Mouse (Mus musculus) limb, embryonic 14.5 days (tissue): ENCODE measurements at regions not wholly inside any gene's neighbourhood (a gene's known extent, or its start where the extent isn't known, plus 50 kb on each side); places are given as distances from the start of the nearest gene placed in this dataset.

ENCODE experiments used
- ATAC-seq: fragments of 200-750 bp; cut with Nextera tagmentation; 2 replicates; pipeline ENCODE4 v1.8.0; 2017; ENCODE audit warnings: low read depth, moderate number of reproducible peaks, moderate TSS enrichment; ENCODE audit not compliant: low FRiP score
- DNase-seq: peaks from one replicate; pipeline ENCODE4 v3.0.0-alpha.2; 2015; ENCODE audit warnings: low spot score
- H3K27ac ChIP-seq: fragments of 300-500 bp; sonication (generic); replicated peaks from 2 replicates; pipeline ENCODE4 v1.5.1; 2014; ENCODE audit warnings: low read depth, mild to moderate bottlenecking, low read length, moderate library complexity, mixed read lengths
- H3K27me3 ChIP-seq: fragments of 300-500 bp; sonication (generic); 2 replicates; pipeline ENCODE4 v1.6.1; 2014; ENCODE audit warnings: low read length, mixed read lengths; ENCODE audit not compliant: control insufficient read depth, insufficient read depth
- H3K36me3 ChIP-seq: fragments of 300-500 bp; sonication (generic); 2 replicates; pipeline ENCODE4 v1.6.1; 2014; ENCODE audit warnings: mild to moderate bottlenecking, low read length, moderate library complexity, mixed read lengths; ENCODE audit not compliant: control insufficient read depth, insufficient read depth
- H3K4me1 ChIP-seq: fragments of 300-500 bp; sonication (generic); 2 replicates; pipeline ENCODE4 v1.6.1; 2014; ENCODE audit warnings: antibody characterized with exemption, low read length, mixed read lengths; ENCODE audit not compliant: control insufficient read depth, insufficient read depth
- H3K4me2 ChIP-seq: fragments of 300-500 bp; sonication (generic); replicated peaks from 2 replicates; pipeline ENCODE4 v1.6.1; 2014; ENCODE audit warnings: low read depth, mild to moderate bottlenecking, low read length, moderate library complexity; ENCODE audit not compliant: severe bottlenecking
- H3K4me3 ChIP-seq: fragments of 300-500 bp; sonication (generic); replicated peaks from 2 replicates; pipeline ENCODE4 v1.5.1; 2014; ENCODE audit warnings: low read length
- H3K9ac ChIP-seq: fragments of 300-500 bp; sonication (generic); 2 replicates; pipeline ENCODE4 v1.6.1; 2014; ENCODE audit warnings: mild to moderate bottlenecking, low read depth, low read length, moderate library complexity; ENCODE audit not compliant: severe bottlenecking
- H3K9me3 ChIP-seq: fragments of 300-500 bp; sonication (generic); 2 replicates; pipeline ENCODE4 v1.6.1; 2016; ENCODE audit warnings: low read length; ENCODE audit not compliant: control insufficient read depth
- POLR2A ChIP-seq: fragments of 200-500 bp; IDR thresholded peaks from 2 replicates; pipeline ENCODE4 v1.8.0; 2012; ENCODE audit warnings: inconsistent platforms, mild to moderate bottlenecking, moderate library complexity, borderline replicate concordance; ENCODE audit not compliant: insufficient read depth, insufficient read length; ENCODE audit errors: extremely low read depth
- WGBS: fragments of 180-500 bp; shearing (Covaris S2); extraction: QIAGEN DNeasy Blood & Tissue Kit; methylation state at CpG from one replicate; pipeline ENCODE4 v1.1.7; 2014; 5-methylcytosine and 5-hydroxymethylcytosine counted together

DNA sequence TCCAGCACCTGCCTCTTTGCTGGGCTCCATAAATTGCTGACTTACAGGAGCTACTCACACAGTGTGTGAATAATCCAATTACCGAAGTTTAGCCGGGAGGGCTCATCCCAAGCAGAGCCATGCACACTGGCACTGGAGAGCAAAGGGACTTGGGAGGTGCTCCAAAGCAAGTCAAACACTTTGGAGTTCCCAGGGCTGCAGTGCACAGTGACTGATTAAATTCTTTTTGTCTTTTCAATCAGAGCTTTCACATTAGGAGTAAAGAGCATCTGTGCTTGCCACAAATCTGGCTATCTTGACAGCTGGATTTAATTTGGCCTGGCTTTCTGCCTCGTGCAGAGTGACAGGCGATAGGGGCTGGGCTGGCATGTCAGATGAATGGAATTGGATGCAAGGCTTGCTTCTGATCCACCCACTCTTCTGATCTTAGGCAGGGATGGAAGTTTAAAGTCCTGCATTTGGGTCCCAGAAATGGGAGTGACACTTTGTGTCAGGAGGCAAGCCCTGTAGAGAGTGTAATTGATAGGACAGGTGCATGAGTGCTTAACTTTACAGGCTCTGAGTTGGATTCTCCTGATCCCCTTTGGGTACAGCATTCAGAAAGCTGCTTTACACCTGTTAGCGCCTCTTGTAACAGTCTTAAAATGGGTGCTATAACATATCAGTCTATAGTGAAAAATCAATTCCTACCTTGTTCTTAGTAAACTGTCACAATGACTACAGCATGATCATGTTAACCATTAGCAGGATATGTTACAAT, 1239.3 kb upstream of the Sel1l start:
- Histone ChIP-seq H3K9me3 (no peaks in the 10 kb centered on the region), H3K4me2 (no peak overlapping the region), H3K4me3 (no peak overlapping the region), H3K27me3 (no peaks in the 10 kb centered on the region), H3K27ac (no peak overlapping the region), H3K36me3 (no peaks in the 10 kb centered on the region), H3K4me1 (no peaks in the 10 kb centered on the region), H3K9ac (no peak overlapping the region)
- WGBS: 21% methylated on average over 5 of the region's 5 CpGs
- TF ChIP-seq POLR2A: no peak
- peak; percentile 67 for ATAC-seq
- peak; percentile 22 for DNase-seq

DNA sequence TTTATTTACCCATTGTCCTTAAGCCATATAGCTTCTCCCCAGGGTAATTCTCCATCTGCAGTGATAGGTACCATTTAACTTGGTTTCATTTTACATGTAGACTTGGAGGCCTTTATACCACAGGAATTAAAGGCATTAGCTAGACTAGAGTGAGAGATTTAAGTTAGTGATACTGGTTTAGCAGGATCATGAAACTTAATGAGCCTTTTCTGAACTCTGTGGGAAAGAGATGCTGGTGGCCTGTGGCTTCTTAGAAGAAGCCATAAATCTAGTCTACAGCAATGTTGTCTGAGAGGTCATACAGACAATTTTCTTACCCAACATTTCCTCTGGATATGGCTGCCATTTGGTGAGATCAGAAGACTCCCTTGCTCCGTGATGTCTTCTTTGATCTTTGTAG, 1214.9 kb upstream of the Sel1l start:
- Histone ChIP-seq H3K9ac (no peak overlapping the region), H3K4me3 (no peak overlapping the region), H3K9me3 (no peaks in the 10 kb centered on the region), H3K4me1 (no peaks in the 10 kb centered on the region), H3K4me2 (no peak overlapping the region), H3K36me3 (no peaks in the 10 kb centered on the region), H3K27ac (no peak overlapping the region), H3K27me3 (no peaks in the 10 kb centered on the region)
- 35% methylated on average over 1 of the region's 1 CpGs for WGBS
- no peak for TF ChIP-seq POLR2A
- ATAC-seq (no peak), DNase-seq (no peak)

DNA sequence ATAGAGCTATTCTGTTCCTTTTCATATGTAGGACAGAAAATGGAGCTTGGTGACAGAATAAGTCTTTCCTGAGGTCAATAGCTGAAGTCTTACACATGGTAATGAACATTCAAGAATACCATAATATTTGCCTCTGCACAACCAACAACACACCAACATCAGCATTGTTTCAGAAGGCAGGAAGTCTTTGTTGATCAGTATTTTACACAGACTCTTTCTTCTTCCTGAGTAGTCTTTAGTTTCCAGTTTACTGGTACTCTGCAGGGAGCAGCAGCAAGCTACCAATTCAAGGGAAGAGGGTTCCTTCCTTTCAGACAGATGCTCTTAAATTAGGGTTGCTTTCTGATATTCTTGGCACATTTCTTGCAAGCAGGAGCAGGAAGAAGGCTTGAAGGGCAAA, 1170.7 kb upstream of the Sel1l start:
- Histone ChIP-seq H3K4me2 (no peak overlapping the region), H3K9me3 (no peaks in the 10 kb centered on the region), H3K9ac (no peak overlapping the region), H3K27ac (no peak overlapping the region), H3K27me3 (no peaks in the 10 kb centered on the region), H3K36me3 (no peaks in the 10 kb centered on the region), H3K4me1 (no peaks in the 10 kb centered on the region), H3K4me3 (no peak overlapping the region)
- no peak for TF ChIP-seq POLR2A
- DNase-seq (no peak), ATAC-seq (no peak)

DNA sequence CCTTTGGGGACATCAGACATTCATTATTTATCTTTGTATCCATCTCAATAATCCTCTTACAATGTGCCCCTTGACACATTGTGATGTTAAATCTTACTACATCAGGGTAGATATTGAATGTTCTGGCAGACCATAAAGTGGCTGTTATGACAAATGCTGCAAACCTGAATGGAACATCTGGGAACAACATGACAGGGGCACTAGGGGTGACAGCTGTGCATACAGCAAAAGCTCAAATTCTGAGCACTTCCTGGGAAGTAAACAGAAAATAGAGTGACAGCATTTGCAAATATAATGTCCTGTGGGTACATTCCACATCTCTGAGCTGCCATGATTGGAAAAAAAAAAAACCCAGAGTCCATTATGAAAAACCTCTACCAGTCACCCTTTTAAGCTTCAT, 1162.6 kb upstream of the Sel1l start:
- TF ChIP-seq POLR2A: no peak
- H3K9ac ChIP-seq: no peak overlapping the region
- H3K4me3 ChIP-seq: no peak overlapping the region
- no peak for DNase-seq
- no peaks in the 10 kb centered on the region for H3K36me3 ChIP-seq
- no peak overlapping the region for H3K4me2 ChIP-seq
- no peaks in the 10 kb centered on the region for H3K9me3 ChIP-seq
- no peak for ATAC-seq
- no peaks in the 10 kb centered on the region for H3K27me3 ChIP-seq
- no peak overlapping the region for H3K27ac ChIP-seq
- no peaks in the 10 kb centered on the region for H3K4me1 ChIP-seq

DNA sequence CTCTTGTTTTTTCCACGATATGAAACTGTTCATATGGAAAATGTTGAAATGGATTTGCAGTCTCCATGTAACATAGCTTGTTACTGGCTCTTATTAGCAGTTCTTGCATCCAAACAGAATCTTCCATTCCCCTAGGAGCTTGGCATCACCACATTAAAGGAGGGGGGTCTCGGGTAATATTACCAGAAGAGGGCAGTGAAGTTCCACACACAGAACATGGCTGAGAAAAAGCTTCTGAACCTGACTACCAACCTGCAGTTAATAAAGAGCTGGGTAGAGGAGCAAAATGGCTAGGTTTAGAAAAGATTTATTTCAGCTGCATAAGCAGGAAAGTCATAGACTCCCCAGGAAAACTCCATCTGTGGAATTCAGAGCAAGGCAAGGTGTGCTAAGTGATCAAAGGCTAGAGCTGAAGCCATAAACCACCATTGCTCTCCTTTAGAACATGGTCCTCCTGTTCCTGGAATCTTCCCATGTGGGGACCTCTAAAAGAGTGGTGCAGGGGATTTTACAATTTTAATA, 1157.9 kb upstream of the Sel1l start:
- H3K9ac ChIP-seq: no peak overlapping the region
- no peaks in the 10 kb centered on the region for H3K9me3 ChIP-seq
- no peak for ATAC-seq
- TF ChIP-seq POLR2A: no peak
- H3K4me1 ChIP-seq: no peaks in the 10 kb centered on the region
- no peak overlapping the region for H3K4me2 ChIP-seq
- H3K36me3 ChIP-seq: no peaks in the 10 kb centered on the region
- H3K27ac ChIP-seq: no peak overlapping the region
- peak; percentile 5 for DNase-seq
- no peak overlapping the region for H3K4me3 ChIP-seq
- H3K27me3 ChIP-seq: no peaks in the 10 kb centered on the region
- WGBS: 47% methylated on average over 2 of the region's 2 CpGs
